Mouse (Mus musculus): ENCODE results near the gene Herc6.

DNA sequence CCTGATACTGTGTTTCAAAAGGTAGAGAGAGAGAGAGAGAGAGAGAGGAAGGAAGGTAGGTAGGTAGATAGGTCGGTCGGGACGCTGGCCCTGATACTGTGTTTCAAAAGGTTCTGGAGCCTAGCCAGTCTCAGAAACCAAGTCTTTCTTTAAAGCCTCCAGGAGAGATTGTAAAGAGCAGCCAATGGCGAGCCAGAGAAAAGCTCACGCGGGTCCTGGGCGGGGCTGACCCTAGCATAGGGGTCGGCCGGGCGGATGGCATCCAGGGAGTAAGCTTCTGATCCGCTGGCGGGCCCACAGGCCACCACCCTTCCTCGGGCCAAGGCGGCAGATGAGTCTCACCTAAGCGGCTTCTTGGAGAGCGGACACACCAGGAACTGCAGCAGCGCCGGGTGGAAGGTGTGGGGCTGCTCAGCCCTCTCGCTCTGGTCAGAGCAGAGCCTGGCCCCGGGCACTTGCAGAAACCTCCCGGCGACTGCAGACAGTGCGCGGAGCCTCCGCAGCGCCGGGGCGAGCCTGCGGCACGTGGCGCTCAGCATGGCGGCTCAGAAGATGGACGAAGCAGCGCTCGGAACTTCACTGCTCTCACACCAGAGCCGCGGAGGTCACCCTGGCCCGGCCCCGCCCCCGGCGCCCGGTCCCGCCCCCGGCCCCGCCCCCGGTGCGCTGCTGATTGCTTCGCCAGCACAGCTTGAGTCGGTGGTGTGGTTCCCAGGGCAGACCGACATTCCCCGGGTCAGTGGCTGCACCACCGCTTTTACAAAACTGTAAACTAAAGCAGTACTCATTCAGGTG, 110.9 kb downstream of the Herc6 start, which contains the start of gene Pyurf:
- TF ChIP-seq CTCF (IDR thresholded peaks at IDR 0.05; ENCODE audit: low read depth, low read length) (no peak), POLR2A (IDR thresholded peaks at IDR 0.05; ENCODE audit: borderline replicate concordance, low read depth, low read length) (no peak)

Measured in bone marrow macrophage, adult 2 months (primary cell).